Mouse (Mus musculus) liver, embryonic 14.5 days (tissue): ENCODE results near the gene Slc25a10. TPM values are rescaled to one million over a fixed set of nuclear protein-coding genes. Genes with fewer than 3 reads are reported as not detected.
A peak's percentile ranks its signal among the peaks of the same experiment; 100 is the strongest.

Source experiments
- ATAC-seq: fragments of 200-750 bp; cut with Nextera tagmentation; 2 replicates; pipeline ENCODE4 v1.8.0; 2017; ENCODE audit warnings: moderate number of reproducible peaks, mild to moderate bottlenecking, moderate library complexity; ENCODE audit not compliant: insufficient read depth
- DNase-seq, 3 experiments: peaks; one replicate each; pipeline ENCODE4 v3.0.0-alpha.2; 2012 to 2013; ENCODE audit warnings: low read depth in 3 of 3, low spot score in 3 of 3
- H3K27ac ChIP-seq: fragments of 300-500 bp; sonication (generic); 2 replicates; pipeline ENCODE4 v1.5.1; 2014; ENCODE audit warnings: moderate library complexity, mild to moderate bottlenecking, control low read depth, inconsistent platforms
- H3K27me3 ChIP-seq: fragments of 300-500 bp; sonication (generic); 2 replicates; pipeline ENCODE4 v1.6.1; 2014; ENCODE audit warnings: mild to moderate bottlenecking, low read length, moderate library complexity; ENCODE audit not compliant: control insufficient read depth, insufficient read depth
- H3K36me3 ChIP-seq: fragments of 300-500 bp; sonication (generic); replicated peaks from 2 replicates; pipeline ENCODE4 v1.6.1; 2014; ENCODE audit warnings: low read depth; ENCODE audit not compliant: control insufficient read depth, insufficient read depth
- H3K4me1 ChIP-seq, 2 experiments: fragments of 200-500 bp in 1 of 2; fragments of 300-500 bp in 1 of 2; sonication (generic) in 1 of 2; replicated peaks; 2 replicates each; pipeline ENCODE4 v1.6.1; 2012 to 2014; ENCODE audit warnings: antibody characterized with exemption in 1 of 2, inconsistent platforms in 1 of 2, low read length in 1 of 2; ENCODE audit not compliant: control insufficient read depth in 2 of 2, insufficient read depth in 2 of 2
- H3K4me2 ChIP-seq: fragments of 300-500 bp; sonication (generic); 2 replicates; pipeline ENCODE4 v1.6.1; 2014; ENCODE audit warnings: low read depth, mild to moderate bottlenecking, control low read depth, moderate library complexity
- H3K4me3 ChIP-seq, 2 experiments: fragments of 200-500 bp in 1 of 2; fragments of 300-500 bp in 1 of 2; sonication (generic) in 1 of 2; 2 replicates each; pipeline ENCODE4 v1.5.1; 2012 to 2014; ENCODE audit warnings: low read depth in 2 of 2, low read length in 2 of 2, mild to moderate bottlenecking in 2 of 2, control low read depth in 1 of 2, inconsistent platforms in 1 of 2, moderate library complexity in 1 of 2; ENCODE audit not compliant: insufficient read depth in 1 of 2
- H3K9ac ChIP-seq: fragments of 300-500 bp; sonication (generic); replicated peaks from 2 replicates; pipeline ENCODE4 v1.6.1; 2014; ENCODE audit warnings: mild to moderate bottlenecking, control low read depth, moderate library complexity
- H3K9me3 ChIP-seq: fragments of 300-500 bp; sonication (generic); 2 replicates; pipeline ENCODE4 v1.6.1; 2016; ENCODE audit warnings: low read length, mixed read lengths; ENCODE audit not compliant: control insufficient read depth
- CTCF ChIP-seq: IDR thresholded peaks from 2 replicates; pipeline ENCODE4 v1.5.1; 2016; ENCODE audit warnings: antibody characterized with exemption, low read depth, control low read depth
- EP300 ChIP-seq: IDR thresholded peaks from 2 replicates; pipeline ENCODE4 v1.6.1; 2016; ENCODE audit warnings: antibody characterized with exemption, low read depth
- WGBS: fragments of 180-500 bp; shearing (Covaris S2); extraction: QIAGEN DNeasy Blood & Tissue Kit; methylation state at CpG from one replicate; pipeline ENCODE4 v1.1.7; 2014; ENCODE audit not compliant: insufficient replicate concordance; 5-methylcytosine and 5-hydroxymethylcytosine counted together
- polyA plus RNA-seq, 2 experiments: library from polyadenylated mRNA; depleted of rRNA in 1 of 2; stranded (reverse) in 1 of 2; unstranded in 1 of 2; fragments of >200 nt; fragmentation: Nextera tagmentation in 1 of 2; extraction: Ambion mirVana in 1 of 2; gene quantifications; 2 replicates each; pipeline versions ENCODE4 v1.2.1 to v1.2.3; 2012 to 2014

The Slc25a10 gene
- polyA plus RNA-seq, 2 experiments, result 31.5 to 35.1 TPM

GRCm38 (mm10) chr11:120528903-120529302 is 37.3 kb downstream of the Slc25a10 start:
- Histone ChIP-seq H3K4me2 (no peak overlapping the region), H3K36me3 (no peaks in the 10 kb centered on the region), H3K27ac (no peak overlapping the region), H3K9ac (no peak overlapping the region), H3K9me3 (no peaks in the 10 kb centered on the region), H3K27me3 (peaks cover 51% of the 10 kb centered on the region), H3K4me3 (no peak overlapping the region), H3K4me1 (peaks cover 0 to 9% of the 10 kb centered on the region in 2 experiments; a peak in 2 of 4 replicates)
- DNase-seq (no peak), ATAC-seq (no peak)
- TF ChIP-seq CTCF (no peak), EP300 (no peak)
- WGBS, result 60% methylated on average over 4 of the region's 4 CpGs

DNA sequence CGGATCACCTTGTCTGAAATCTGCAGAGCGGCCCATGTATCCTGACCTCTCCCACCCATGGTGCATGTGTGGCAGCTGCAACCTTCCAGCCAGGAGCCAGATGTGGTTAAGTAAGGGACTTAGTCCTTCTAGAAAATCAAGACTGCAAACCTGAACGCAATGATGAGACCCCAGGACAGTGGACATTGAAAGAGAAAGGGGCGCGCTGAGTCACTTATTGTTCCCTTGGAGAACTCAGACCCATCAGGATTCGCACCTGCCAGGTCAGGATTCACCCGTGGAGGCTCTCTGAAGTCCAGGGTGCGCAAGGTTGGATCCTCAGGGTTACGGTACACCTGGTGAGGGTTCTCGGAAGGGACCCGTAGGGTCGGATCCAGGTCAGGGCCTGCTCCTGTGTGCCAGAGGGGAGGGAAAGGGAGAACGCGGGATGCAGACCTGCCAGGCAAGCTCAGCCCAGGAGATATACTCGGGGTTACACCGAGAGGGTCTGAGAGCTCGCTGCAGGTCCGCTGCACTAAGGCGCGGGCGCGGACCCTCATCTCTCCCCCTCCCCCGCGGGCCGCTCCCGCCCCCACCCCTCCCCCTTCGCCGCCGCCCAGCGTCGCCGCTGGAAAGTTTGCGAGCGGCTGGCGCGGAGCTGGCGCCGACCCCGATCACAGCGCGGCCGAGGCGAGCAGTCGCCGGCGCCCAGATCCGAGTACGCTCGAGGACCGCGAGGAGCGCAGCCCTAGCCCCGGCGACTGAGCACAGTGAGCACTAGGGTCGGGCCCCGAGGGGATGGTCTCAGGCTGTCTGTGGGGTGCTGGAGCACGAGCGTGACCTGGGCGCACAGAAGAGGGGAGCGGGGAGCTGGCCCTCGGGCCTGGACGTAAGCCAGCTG is 38.7 kb downstream of the Slc25a10 start, which contains the start of gene Gcgr:
Gene Gcgr (plus strand): TSS at position 615 of the 880 bp plus-strand sequence.
- no peaks in the 10 kb centered on the region for H3K36me3 ChIP-seq
- H3K27me3 ChIP-seq, result peaks cover 51% of the 10 kb centered on the region
- DNase-seq, result no peak
- H3K4me3 ChIP-seq, result peak within 1 kb of the TSS; percentile 45 to 51
- peaks cover 0 to 9% of the 10 kb centered on the region in 2 experiments; a peak in 2 of 4 replicates for H3K4me1 ChIP-seq
- 8% methylated on average over 62 of the region's 62 CpGs for whole genome bisulfite sequencing
- peak within 1 kb of the TSS; percentile 51 for H3K4me2 ChIP-seq
- no peaks in the 10 kb centered on the region for H3K9me3 ChIP-seq
- no peak for ATAC-seq
- TF ChIP-seq CTCF (no peak), EP300 (no peak)
- H3K27ac ChIP-seq, result no peak within 1 kb of the TSS
- peak within 1 kb of the TSS; percentile 38; the same call in 1 of the 2 replicates for H3K9ac ChIP-seq

DNA sequence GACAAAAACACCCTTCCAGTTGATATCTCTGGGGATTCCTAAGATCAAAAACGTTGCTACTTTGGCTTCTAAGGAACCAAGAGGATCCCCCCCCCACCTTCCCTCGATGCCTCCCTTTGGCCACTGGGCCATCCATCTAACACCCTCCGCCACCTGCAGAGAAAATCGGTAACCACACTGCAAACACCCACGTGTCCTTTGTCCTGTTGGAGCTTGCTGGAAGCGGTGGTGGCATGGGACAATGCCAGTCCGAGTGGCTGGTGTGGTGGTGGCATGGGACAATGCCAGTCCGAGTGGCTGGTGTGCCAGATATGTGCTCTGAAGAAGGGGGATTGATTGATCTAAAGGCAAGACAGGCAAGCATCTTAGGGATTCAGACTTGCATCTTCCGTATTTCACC is 40.0 kb downstream of the Slc25a10 start:
- Histone ChIP-seq H3K4me1 (peaks cover 0 to 9% of the 10 kb centered on the region in 2 experiments; a peak in 2 of 4 replicates), H3K27me3 (peaks cover 51% of the 10 kb centered on the region), H3K27ac (no peak overlapping the region), H3K4me3 (no peak overlapping the region; a peak in 1 of 4 replicates), H3K9ac (no peak overlapping the region), H3K4me2 (peak overlapping the region; percentile 51), H3K36me3 (no peaks in the 10 kb centered on the region), H3K9me3 (no peaks in the 10 kb centered on the region)
- WGBS, result 27% methylated on average over 9 of the region's 9 CpGs
- ATAC-seq, result no peak
- no peak for DNase-seq
- no peak for TF ChIP-seq CTCF
- TF ChIP-seq EP300, result no peak

DNA sequence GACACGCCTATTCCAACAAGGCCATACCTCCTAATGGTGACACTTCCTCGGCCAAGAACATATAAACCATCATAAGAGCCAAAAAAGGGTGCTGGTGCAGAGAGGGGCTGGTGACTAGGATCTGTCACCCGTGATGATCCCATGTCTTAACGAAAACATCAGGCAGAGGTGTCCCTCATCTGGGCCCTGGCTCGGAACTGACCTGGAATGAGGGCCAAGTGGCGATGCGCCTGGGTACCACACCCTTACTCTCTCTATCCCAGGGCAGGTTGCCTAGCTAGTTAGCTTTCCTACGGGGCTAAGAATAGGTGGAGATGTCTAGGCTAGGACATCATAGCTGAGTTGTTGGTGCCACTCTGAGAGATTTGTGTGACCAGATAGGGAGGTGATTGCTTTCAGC is 42.5 kb downstream of the Slc25a10 start:
- no peak overlapping the region for H3K4me3 ChIP-seq
- no peaks in the 10 kb centered on the region for H3K9me3 ChIP-seq
- DNase-seq, result no peak
- no peak overlapping the region for H3K27ac ChIP-seq
- no peak overlapping the region for H3K4me2 ChIP-seq
- no peak for ATAC-seq
- no peak for TF ChIP-seq CTCF
- TF ChIP-seq EP300, result no peak
- no peak overlapping the region for H3K9ac ChIP-seq
- peaks cover 0 to 6% of the 10 kb centered on the region in 2 experiments; a peak in 1 of 4 replicates for H3K4me1 ChIP-seq
- peaks cover 43% of the 10 kb centered on the region for H3K27me3 ChIP-seq
- WGBS, result 61% methylated on average over 8 of the region's 8 CpGs
- H3K36me3 ChIP-seq, result no peaks in the 10 kb centered on the region

DNA sequence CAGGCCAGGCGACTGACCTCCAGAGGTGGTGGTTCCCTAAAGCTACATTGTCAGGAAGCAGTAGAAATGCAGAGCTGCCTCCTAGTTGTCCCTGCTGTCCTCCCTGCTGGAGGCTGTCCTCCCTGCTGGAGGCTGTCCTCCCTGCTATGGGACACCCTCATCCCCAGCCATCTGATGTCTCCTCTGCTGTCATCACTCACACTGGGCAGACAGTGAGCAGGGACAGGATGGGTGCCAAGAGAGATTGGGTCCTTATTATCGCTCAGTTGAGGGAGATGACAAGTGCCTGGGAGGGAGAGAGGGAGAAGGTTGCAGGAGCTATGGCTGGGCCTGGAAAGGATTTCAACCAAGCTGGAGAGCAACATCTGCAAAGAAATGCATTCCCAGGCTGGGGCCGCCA is 43.5 kb downstream of the Slc25a10 start:
- 48% methylated on average over 3 of the region's 3 CpGs for WGBS
- peaks cover 32% of the 10 kb centered on the region for H3K27me3 ChIP-seq
- no peak for TF ChIP-seq CTCF
- no peak for TF ChIP-seq EP300

More for the DNA sequence above, 43.5 kb downstream of the Slc25a10 start:
- no peak overlapping the region for H3K9ac ChIP-seq
- H3K27ac ChIP-seq, result no peak overlapping the region
- DNase-seq (no peak), ATAC-seq (no peak)
- H3K36me3 ChIP-seq, result no peaks in the 10 kb centered on the region
- H3K4me1 ChIP-seq, result peaks cover 0 to 7% of the 10 kb centered on the region in 2 experiments; a peak in 1 of 4 replicates
- no peaks in the 10 kb centered on the region for H3K9me3 ChIP-seq
- no peak overlapping the region for H3K4me2 ChIP-seq
- H3K4me3 ChIP-seq, result no peak overlapping the region
